Mouse (Mus musculus) liver (tissue): ENCODE measurements at regions not wholly inside any gene's neighbourhood (a gene's known extent, or its start where the extent isn't known, plus 50 kb on each side); places are given as distances from the start of the nearest gene placed in this dataset.

ENCODE experiments used
- DNase-seq: peaks from one replicate; pipeline ENCODE4 v3.0.0-alpha.2; 2020; ENCODE audit warnings: mixed read lengths

GRCm38 (mm10) chr9:98690839-98691516 lies 89.5 kb upstream of the Mrps22 start:
- DNase-seq: peak; percentile 24

- DNase-seq: no peak
These were observed 84.1 kb upstream of the Mrps22 start for GRCm38 (mm10) chr9:98685548-98685947.

DNA sequence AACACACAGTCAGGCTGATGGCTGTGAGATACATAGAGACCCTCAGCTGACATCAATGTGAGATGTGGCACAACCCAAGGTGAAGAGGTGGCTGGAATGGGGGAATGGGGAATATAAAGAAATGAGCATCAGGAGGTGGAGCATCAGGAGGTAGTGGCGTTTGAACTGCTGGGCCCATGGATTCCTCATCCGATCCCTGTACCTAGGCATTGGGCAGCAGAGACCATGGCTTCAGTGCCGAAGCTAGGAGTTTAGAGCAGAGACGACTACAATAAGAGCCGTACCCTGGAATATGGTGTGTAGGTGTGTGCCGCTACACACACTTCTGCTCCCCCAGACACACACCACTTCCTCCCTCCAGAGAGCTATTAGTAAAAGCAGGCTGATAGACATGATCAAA lies 82.9 kb upstream of the Mrps22 start:
- DNase-seq: no peak

- DNase-seq: no peak
These were observed 74.2 kb upstream of the Mrps22 start for GRCm38 (mm10) chr9:98675612-98676011.

GRCm38 (mm10) chr9:98673461-98674114 lies 72.1 kb upstream of the Mrps22 start:
- DNase-seq: peak; percentile 1

DNA sequence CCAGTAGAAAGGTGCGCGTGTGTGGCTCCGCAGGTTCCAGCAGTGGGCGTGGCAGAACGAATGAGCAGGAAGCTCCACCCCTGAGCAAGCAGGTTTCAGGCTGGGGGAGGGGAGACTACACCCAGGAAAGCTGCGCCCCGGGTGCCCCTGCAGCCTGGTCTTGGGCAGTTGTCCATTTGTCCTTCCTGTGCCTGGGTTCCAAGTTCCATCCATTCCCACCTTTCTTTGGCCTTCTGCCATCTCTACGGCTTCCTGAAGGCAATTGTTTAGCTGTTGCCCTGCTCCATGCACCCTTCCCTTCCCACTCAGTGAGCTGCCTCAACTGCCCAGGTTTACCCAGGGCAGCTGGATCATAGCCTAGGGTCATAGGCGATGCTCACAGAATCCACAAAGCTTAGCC lies 70.9 kb upstream of the Mrps22 start:
- DNase-seq: no peak

- DNase-seq: no peak
These were observed 67.2 kb upstream of the Mrps22 start for GRCm38 (mm10) chr9:98668423-98669330.

- DNase-seq: no peak
These were observed 65.6 kb upstream of the Mrps22 start for GRCm38 (mm10) chr9:98667072-98667471.

DNA sequence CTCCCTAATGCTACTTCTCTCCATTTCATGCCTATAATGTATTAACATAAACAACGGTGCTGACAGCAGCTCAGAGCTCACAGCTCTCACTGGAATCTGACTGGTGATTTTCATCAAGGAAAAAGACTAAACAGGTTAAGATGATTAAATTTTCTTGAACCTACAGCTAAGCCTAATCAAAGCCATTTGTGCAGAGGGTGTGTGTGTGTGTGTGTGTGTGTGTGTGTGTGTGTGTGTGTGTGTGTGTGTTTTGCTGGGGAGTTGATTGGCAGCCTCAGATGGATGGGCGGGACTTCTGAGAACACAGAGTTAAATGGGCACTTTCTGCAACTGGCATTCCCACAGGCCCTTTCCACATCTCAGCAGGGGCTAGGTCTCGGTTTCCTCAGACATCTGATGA lies 61.6 kb upstream of the Mrps22 start:
- no peak for DNase-seq

- no peak for DNase-seq
These were observed 50.2 kb upstream of the Mrps22 start for GRCm38 (mm10) chr9:98651681-98652080.
